Mouse (Mus musculus) neutrophil, adult 5-6 weeks (primary cell): ENCODE measurements around the gene Gatad2b. TPM values are rescaled to one million over a fixed set of nuclear protein-coding genes. Genes with fewer than 3 reads are reported as not detected.

Experiments used
- ATAC-seq: fragments of 151-379, 151-347 bp; 2 replicates; pipeline ENCODE4 v1.8.0; 2017; ENCODE audit warnings: mild to moderate bottlenecking, moderate TSS enrichment; ENCODE audit not compliant: insufficient number of reproducible peaks, poor library complexity, low FRiP score, severe bottlenecking; ENCODE audit errors: extremely low read depth
- total RNA-seq: library from RNA; stranded (forward); fragments of 200-1000 nt; gene quantifications from 2 replicates; pipeline ENCODE4 v1.2.3, GENCODE M21; 2017

Gatad2b gene
- total RNA-seq, 1 experiment from 2014 or later: 64.1 TPM

DNA sequence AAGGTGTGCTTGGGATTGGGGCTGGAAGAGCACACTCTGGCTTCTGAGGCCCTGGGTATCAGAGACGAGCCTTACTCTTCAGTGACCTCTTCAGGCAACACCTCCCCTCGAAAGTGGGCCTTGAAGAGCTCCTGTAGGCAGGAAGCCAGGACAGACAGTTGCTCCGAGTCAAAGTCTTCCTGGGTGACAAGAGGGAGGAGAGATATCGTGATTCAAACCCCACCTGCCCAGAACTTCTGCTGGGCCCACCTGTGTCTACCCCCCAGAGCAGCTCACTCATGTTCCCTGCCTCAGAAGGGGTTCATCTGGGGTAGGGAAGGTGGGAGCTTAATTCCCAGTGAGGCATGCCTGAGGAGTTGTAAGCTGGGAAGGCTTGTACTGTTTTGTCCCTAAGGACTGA lies 108.0 kb downstream of the Gatad2b start:
- ATAC-seq: no peak

DNA sequence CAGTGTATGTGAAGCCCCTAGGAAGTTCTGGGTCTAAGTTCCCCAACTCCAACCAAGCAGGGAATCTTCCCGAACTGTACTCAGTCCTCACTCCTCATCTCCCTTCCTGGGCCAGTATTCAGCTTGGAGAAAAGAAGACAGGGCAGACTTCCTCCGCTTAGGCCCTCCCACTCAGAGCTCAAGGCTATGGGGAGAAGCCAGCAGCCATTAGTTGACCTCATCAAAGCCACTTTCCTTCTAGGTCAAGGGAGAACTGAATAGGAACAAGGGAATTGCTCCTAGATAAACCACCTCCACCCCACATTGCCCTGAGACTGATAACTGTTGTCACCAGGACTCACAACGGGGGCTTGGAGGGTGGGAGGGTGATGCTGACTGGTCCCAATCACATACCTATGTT lies 111.1 kb downstream of the Gatad2b start:
- ATAC-seq: no peak

DNA sequence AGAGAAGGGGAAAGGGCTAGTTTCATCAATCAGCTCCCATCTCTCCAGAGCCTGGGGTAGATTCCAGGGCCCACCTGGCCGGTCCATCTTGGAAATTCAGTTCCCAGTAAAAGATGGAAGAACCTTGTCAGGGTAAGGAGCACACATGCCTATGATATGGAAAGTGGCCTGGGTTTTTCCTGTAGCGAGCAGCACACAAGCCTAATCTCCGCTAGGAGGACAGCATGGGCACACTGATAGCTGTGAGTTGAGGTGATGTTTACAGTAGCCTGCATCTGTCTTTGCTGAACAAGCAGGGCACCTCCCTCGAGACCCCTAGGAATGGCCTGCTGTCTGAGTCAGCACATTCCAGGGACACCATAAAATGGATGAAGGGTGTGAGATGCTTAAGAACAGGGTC lies 111.6 kb downstream of the Gatad2b start:
- no peak for ATAC-seq

DNA sequence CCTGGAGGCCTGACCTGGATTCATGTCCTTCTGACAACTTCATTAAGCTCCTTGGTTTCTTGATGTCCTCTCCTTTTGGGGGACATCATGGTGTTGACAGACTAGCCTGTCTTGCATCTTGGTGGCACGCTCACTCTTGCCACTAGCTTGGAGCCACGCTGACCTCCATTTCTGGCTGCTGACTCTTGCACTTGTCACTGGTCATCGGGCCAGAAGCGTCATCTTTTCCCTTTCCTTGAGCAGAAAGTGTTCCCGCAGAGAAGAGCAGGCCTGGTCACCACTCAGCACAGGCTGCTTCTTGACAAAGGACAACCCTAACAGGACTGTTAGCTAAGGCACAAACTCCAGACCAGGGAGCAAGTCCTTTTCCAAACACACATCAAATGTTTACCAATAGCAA lies 113.4 kb downstream of the Gatad2b start:
- no peak for ATAC-seq

DNA sequence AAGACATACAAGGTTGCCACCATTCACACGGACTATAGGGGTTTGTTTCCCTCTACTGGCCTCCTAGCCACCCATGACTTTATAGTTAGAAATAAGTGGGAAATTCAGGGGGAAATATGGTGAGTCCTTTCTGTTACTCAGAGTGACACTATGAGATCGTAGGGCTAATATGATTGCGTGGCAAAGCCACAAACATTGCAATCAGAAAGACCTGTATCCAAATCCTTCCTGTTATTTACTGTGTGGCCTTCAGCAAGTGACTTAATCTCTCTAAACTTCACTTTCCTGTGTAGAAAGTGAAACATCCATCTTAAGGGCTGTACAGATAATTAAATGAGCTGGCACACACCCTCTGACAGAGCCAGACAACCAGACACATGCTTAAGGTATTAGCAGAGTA lies 115.7 kb downstream of the Gatad2b start:
- ATAC-seq: no peak

DNA sequence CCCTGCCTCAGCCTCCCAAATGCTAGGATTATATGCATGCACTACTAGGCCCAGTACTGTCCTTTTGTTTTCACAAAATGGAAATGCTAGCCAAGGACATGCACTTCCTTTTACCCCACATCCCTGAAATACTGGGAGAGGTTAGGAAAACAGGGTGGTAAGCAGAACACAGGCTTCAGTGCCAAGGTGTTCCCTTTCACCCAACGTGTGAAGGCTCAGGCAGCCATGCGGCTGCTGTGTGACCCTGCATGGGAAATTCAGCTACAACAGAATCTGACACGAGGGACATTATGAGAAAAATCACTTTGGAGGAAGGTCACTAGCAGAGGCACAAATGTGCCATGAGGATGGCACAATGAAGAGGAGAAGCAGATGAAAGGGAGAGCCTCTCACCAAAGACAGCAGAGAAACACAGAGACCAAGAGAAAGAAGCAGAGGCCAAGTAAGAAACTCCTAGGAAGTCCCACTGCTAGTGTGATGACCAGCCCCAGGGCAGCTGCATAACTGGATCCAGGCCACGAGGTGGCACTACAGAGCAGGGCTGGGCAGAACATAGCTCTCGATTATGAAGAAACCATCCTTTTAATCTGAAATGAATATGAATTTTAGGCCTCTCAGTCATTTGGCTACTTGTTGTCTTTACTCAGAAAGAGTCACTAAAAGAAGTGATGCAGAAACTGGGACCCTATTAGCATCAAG lies 119.5 kb downstream of the Gatad2b start:
- peak; percentile 77 for ATAC-seq

DNA sequence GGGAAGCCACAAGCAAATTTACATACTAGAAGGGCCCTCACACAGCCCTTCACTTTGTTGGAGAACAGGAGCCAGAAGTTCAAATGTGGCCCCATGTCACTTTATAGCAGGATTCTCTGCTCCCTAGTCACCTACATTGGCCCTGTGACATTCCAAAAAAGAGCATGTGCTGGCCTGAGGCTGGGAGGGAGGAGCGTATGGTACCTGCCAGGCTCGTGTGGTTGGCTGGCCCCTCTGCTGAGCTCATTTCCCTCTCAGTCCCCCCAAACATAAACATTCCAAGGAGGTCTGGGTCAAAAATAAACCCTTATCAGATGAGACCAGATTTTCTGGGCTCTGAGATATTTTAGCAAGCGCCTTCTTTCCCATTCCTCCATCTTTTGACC lies 120.0 kb downstream of the Gatad2b start:
- no peak for ATAC-seq

Other genes with a start within 250 kb of the Gatad2b start
- gene 4933434E20Rik, start 241.5 kb upstream of the Gatad2b start, total RNA-seq: 95.8 and 104 TPM in 2 replicates
- gene Ubap2l, start 240.6 kb upstream of the Gatad2b start, total RNA-seq: 186 and 235 TPM in 2 replicates
- gene Tpm3, start 220.5 kb upstream of the Gatad2b start, total RNA-seq: 950 and 1,052 TPM in 2 replicates
- gene Nup210l, start 189.0 kb upstream of the Gatad2b start, total RNA-seq: 2.2 and 2.7 TPM in 2 replicates
- gene Rps27, start 79.5 kb upstream of the Gatad2b start, total RNA-seq: 6,147 and 6,362 TPM in 2 replicates
- 1.4 and 2.0 TPM in 2 replicates for gene Rab13, start 79.5 kb upstream of the Gatad2b start, total RNA-seq
- gene Jtb, start 61.6 kb upstream of the Gatad2b start, total RNA-seq: 63.0 and 65.2 TPM in 2 replicates
- not detected in 2 replicates for gene Creb3l4, start 49.7 kb upstream of the Gatad2b start, total RNA-seq
- 32.4 and 34.4 TPM in 2 replicates for gene Slc39a1, start 45.0 kb upstream of the Gatad2b start, total RNA-seq
- 66.4 and 76.5 TPM in 2 replicates for gene Crtc2, start 39.0 kb upstream of the Gatad2b start, total RNA-seq
- 59.8 and 70.4 TPM in 2 replicates for gene Dennd4b, start 28.0 kb upstream of the Gatad2b start, total RNA-seq
- 0.35 and 2.7 TPM in 2 replicates for gene Slc27a3, start 96.8 kb downstream of the Gatad2b start, total RNA-seq
- 17.3 and 23.2 TPM in 2 replicates for gene Ints3, start 140.4 kb downstream of the Gatad2b start, total RNA-seq
- gene Npr1, start 172.7 kb downstream of the Gatad2b start, total RNA-seq: 0.12 TPM in 1 of 2 replicates, not detected in the other
- 64.5 and 67.2 TPM in 2 replicates for gene Ilf2, start 182.9 kb downstream of the Gatad2b start, total RNA-seq
- 41.6 and 45.4 TPM in 2 replicates for gene Snapin, start 197.9 kb downstream of the Gatad2b start, total RNA-seq
- 101 and 106 TPM in 2 replicates for gene Chtop, start 216.3 kb downstream of the Gatad2b start, total RNA-seq
- 11.2 and 13.0 TPM in 2 replicates for gene S100a1, start 221.2 kb downstream of the Gatad2b start, total RNA-seq
- 35.1 and 41.4 TPM in 2 replicates for gene S100a13, start 221.3 kb downstream of the Gatad2b start, total RNA-seq
- 1.6 and 2.0 TPM in 2 replicates for gene S100a14, start 233.7 kb downstream of the Gatad2b start, total RNA-seq
- gene S100a16, start 244.1 kb downstream of the Gatad2b start, total RNA-seq: not detected in 2 replicates